Mouse (Mus musculus) testis, postnatal 10 days (tissue): ENCODE results near the gene Mertk.
"Not testable (repeated sequence)": the region's sequence is repeated elsewhere in the genome, so short reads cannot be mapped to it uniquely, and the experiment has no call there.

ENCODE experiments used
- DNase-seq: peaks from one replicate; pipeline ENCODE4 v3.0.0; 2021; ENCODE audit warnings: low spot score

The Mertk gene

GRCm38 (mm10) chr2:128698693-128699181, at the start of gene Mertk:
Gene Mertk (plus strand): TSS chr2:128698956.
- DNase-seq, result peak; percentile 96

GRCm38 (mm10) chr2:128680661-128681060, 18.1 kb upstream of the Mertk start:
- peak; percentile 51 for DNase-seq

GRCm38 (mm10) chr2:128686921-128687557, 11.7 kb upstream of the Mertk start, which contains the start of gene Anapc1:
Gene Anapc1 (minus strand): TSS chr2:128687391.
- peak; percentile 90 for DNase-seq

- DNase-seq, result no peak
Observed at GRCm38 (mm10) chr2:128687558-128688120, 11.1 kb upstream of the Mertk start.

- no peak for DNase-seq
Observed at GRCm38 (mm10) chr2:128692336-128692735, 6.4 kb upstream of the Mertk start.

GRCm38 (mm10) chr2:128692771-128693170, 6.0 kb upstream of the Mertk start:
- no peak for DNase-seq

GRCm38 (mm10) chr2:128693236-128693635, 5.5 kb upstream of the Mertk start:
- DNase-seq, result no peak

GRCm38 (mm10) chr2:128693828-128694227, 4.9 kb upstream of the Mertk start:
- DNase-seq, result not testable (repeated sequence)

GRCm38 (mm10) chr2:128694548-128694947, 4.2 kb upstream of the Mertk start:
- no peak for DNase-seq

GRCm38 (mm10) chr2:128696426-128696825, 2.3 kb upstream of the Mertk start:
- no peak for DNase-seq

GRCm38 (mm10) chr2:128697047-128697446, 1.7 kb upstream of the Mertk start:
- DNase-seq, result no peak

GRCm38 (mm10) chr2:128697566-128697965, 1.2 kb upstream of the Mertk start:
- DNase-seq, result no peak

GRCm38 (mm10) chr2:128698140-128698692, 540 bp upstream of the Mertk start:
- peak; percentile 89 for DNase-seq

- DNase-seq, result no peak
Observed at GRCm38 (mm10) chr2:128699201-128699885, 587 bp downstream of the Mertk start.

GRCm38 (mm10) chr2:128704474-128704873, 5.7 kb downstream of the Mertk start:
- no peak for DNase-seq

GRCm38 (mm10) chr2:128709264-128709663, 10.5 kb downstream of the Mertk start:
- no peak for DNase-seq

GRCm38 (mm10) chr2:128710609-128711008, 11.9 kb downstream of the Mertk start:
- DNase-seq, result no peak

- no peak for DNase-seq
Observed at GRCm38 (mm10) chr2:128712940-128713339, 14.2 kb downstream of the Mertk start.

GRCm38 (mm10) chr2:128713548-128714003, 14.8 kb downstream of the Mertk start:
- peak; percentile 60 for DNase-seq

- DNase-seq, result no peak
Observed at GRCm38 (mm10) chr2:128714724-128715241, 16.0 kb downstream of the Mertk start.

- no peak for DNase-seq
Observed at GRCm38 (mm10) chr2:128715979-128716378, 17.2 kb downstream of the Mertk start.

GRCm38 (mm10) chr2:128719380-128719779, 20.6 kb downstream of the Mertk start:
- DNase-seq, result no peak
